Mouse (Mus musculus) B cell, adult (primary cell): Measurements from ENCODE around the gene Comt. TPM values are rescaled to one million over a fixed set of nuclear protein-coding genes. Genes with fewer than 3 reads are reported as not detected.

Experiments used
- total RNA-seq: library from RNA; stranded (reverse); gene quantifications from 4 replicates; pipeline ENCODE4 v1.2.4, GENCODE M21; 2023; ENCODE audit not compliant: inconsistent age

Comt gene
- 11.0 to 14.4 TPM (median 12.7 TPM) in 4 replicates for total RNA-seq

GRCm38 (mm10) chr16:18426802-18427280, at the start of gene Comt:
Comt (minus strand) TSS chr16:18426852.

DNA sequence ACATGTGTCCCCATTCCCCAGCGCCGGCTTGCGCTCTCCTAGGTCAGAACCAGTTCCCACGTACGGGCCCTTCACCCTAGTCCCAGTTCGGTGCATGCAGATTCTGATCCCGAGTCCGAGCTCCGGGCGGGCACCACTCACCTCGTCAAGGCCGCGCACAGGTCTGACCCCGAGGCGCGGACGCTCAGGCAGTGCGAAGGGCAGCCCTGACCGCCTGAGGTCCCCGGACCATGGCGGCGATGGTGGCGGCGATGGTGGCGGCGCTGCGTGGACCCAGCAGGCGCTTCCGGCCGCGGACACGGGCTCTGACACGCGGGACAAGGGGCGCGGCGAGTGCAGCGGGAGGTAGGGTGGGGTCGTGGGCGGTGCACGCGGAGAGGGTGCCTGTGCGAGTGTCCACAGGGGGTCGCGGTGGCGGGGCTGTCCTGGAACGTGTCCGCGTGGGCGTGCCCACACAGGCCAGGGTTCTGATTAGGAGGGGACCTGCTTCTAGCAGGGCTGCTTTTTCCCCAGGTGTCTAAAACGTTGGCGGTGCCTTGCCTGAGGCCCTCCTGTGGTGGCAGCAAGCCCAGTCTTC, 349 bp downstream of the Comt start, which contains the start of gene Txnrd2:
TSS of gene Txnrd2 (plus strand) at position 170 of the 577 bp plus-strand sequence.

Other genes starting within 250 kb of the Comt start
- gene Ccdc188, start 209.0 kb downstream of the Comt start, total RNA-seq: not detected in 4 replicates
- 18.9 to 28.1 TPM (median 25.2 TPM) in 4 replicates for gene Zdhhc8, start 191.7 kb downstream of the Comt start, total RNA-seq
- gene Trmt2a, start 178.2 kb downstream of the Comt start, total RNA-seq: 150 to 190 TPM (median 173 TPM) in 4 replicates
- gene Ranbp1, start 178.1 kb downstream of the Comt start, total RNA-seq: 99.2 to 109 TPM (median 108 TPM) in 4 replicates
- gene Gm49776, start 168.5 kb downstream of the Comt start, total RNA-seq: not detected in 4 replicates
- 32.5 to 41.7 TPM (median 40.3 TPM) in 4 replicates for gene Dgcr8, start 137.6 kb downstream of the Comt start, total RNA-seq
- 30.4 to 33.3 TPM (median 31.8 TPM) in 4 replicates for gene Tango2, start 78.7 kb downstream of the Comt start, total RNA-seq
- gene Arvcf, start 78.7 kb downstream of the Comt start, total RNA-seq: 5.1 to 9.0 TPM (median 6.8 TPM) in 4 replicates
- gene Txnrd2, start 468 bp downstream of the Comt start, total RNA-seq: 16.5 to 19.6 TPM (median 17.9 TPM) in 4 replicates
- 4.9 to 7.2 TPM (median 5.9 TPM) in 4 replicates for gene Gnb1l, start 71.9 kb upstream of the Comt start, total RNA-seq
- 4.6 to 7.3 TPM (median 5.4 TPM) in 4 replicates for gene Rtl10, start 72.0 kb upstream of the Comt start, total RNA-seq
- gene Tbx1, start 163.8 kb upstream of the Comt start, total RNA-seq: not detected in 4 replicates
- gene Gp1bb, start 195.6 kb upstream of the Comt start, total RNA-seq: not detected in 4 replicates
- 0.26 TPM in 1 of 4 replicates, not detected in the others for gene Gm49601, start 199.6 kb upstream of the Comt start, total RNA-seq
- not detected in 4 replicates for gene Sept5, start 203.1 kb upstream of the Comt start, total RNA-seq